Mouse (Mus musculus): ENCODE measurements at regions not wholly inside any gene's neighbourhood (a gene's known extent, or its start where the extent isn't known, plus 50 kb on each side); places are given as distances from the start of the nearest gene placed in this dataset.

DNA sequence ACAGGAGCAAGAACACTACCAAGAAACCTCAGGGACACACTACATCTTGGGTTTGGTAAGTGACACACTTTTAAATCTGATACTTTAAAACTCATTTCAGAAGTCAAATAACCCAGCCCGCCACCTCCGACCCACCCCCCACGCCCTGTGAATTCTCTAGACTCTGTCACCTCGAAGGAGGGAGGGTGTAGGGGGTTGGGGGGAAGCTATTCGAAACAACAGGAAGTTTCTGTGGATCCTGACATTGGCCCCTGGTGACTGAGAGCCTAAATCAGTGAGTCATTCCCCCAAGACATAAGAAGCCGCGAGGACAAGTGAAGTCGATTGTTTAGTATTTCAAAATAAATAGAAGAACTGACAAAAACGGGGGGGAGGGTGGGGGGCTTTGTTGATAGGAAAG is 198.7 kb upstream of the Spdye4c start:
- no peak for DNase-seq (ENCODE audit: low spot score in 2 of 2)

GRCm38 (mm10) chr2:128393401-128393800 is 197.6 kb upstream of the Spdye4c start:
- DNase-seq (ENCODE audit: low spot score in 2 of 2): no peak

DNA sequence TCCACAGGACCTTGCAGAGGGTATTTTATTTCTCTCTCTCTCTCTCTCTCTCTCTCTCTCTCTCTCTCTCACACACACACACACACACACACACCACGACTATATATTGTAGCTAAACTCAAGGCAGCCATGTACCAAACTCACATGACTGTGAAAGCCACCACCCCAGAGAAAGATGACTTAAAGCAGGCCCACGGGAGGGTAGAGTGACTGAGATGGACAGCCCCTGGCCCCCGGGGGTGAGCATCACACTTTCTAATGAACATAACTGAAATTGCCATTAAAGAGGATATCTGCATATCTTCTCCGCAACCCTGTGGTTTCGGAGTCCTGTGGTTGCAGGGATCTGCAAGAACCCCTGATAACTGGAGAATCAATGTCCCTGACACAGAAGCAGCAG is 197.1 kb upstream of the Spdye4c start:
- DNase-seq (ENCODE audit: low spot score in 2 of 2): no peak

GRCm38 (mm10) chr2:128395308-128396007 is 195.6 kb upstream of the Spdye4c start:
- no peak for DNase-seq (ENCODE audit: low spot score in 2 of 2)

DNA sequence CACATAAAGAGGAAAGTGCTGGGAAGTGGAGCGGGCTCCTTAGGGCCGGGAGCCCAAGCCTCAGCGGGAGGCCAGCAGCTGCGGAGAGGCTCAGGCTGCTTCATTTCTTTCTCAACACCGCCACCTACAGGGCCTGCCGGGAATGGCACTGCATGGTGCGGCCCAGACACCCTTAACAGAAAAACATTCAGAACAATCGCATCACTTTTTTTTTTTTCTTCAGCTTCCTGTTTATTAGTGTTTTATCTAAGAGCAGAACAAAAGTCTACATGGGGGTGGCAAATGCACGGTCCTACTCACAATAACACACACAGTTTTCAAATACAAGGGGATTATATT is 195.0 kb upstream of the Spdye4c start:
- DNase-seq (ENCODE audit: low spot score in 2 of 2): peak; percentile 94 to 95

GRCm38 (mm10) chr2:128401359-128401758 is 189.7 kb upstream of the Spdye4c start:
- no peak for DNase-seq (ENCODE audit: low spot score in 2 of 2)

DNA sequence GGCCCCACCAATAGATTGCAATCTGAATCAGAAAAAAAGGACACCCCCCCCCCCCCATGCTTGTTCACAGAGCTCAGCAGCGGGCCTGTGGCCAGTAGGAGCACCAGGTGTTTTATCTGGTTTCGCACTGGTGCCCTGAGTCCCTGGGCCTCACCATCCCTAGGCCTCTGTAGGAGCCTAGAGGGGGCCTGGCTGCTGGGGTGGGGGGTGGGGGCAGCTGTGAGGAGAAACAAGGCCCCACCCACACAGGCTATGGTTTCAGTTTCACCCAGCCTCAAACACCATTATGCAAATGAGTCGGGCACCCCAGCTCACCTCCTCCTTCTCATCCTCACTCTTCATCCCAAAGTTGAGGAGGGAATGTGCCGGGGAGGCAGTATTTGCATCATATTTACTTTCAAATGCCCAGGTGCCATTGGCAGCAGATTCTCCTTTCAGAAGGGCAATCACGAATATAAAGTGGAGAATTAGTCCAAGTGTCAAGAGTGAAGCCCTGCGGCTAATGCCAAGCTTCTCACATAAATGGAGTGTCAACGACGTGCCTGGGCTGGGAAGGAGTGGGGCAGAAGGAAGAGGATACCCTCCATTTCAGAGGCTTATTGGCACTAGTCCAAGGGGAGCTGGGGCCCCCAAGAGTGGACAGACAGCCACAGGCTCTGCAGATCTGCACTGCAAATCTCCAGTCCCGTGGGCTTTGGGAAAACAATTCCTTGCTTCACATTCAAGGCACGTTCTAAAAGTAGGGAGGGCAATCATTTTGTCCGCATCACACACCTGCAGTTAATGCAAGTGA is 187.7 kb upstream of the Spdye4c start:
- DNase-seq (ENCODE audit: low spot score in 2 of 2): no peak

DNA sequence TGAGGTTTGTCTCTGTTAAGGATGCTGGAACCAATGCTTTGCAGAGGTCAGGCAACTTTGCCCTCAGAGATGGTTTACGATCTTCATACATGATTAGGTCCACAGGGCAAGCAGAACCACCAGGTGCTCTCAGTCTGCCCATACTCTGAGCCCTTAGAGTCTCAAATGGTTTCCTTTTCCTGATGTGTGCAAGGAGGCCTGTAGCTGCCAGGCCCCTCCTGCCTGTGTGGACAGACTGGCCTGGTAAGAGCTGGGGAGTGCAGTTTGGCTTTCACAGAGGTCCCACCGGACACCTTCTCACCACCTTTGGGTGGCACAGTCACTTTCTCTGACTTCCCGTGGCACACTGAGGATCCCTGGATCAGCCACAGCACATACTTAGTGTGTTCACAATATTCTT is 186.6 kb upstream of the Spdye4c start:
- no peak for DNase-seq (ENCODE audit: low spot score in 2 of 2)

DNA sequence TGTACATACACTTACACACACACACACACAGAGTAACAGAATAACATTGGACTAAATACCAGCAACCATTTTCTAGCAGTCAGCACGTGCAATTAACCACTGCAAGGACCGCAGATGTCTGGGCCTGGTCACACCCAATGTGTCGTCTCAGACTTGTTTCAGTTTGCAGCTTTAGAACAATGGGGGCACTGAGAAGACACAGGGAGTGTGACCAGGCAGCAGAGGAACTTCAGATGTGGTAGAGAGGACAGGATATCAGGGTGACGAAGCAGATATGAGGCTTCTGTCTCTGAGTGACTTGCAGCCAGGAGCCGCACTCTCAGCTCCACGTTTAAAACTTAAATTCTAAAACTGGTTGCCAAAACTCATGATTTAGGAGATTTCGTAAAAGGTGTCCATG is 183.9 kb upstream of the Spdye4c start:
- no peak for DNase-seq (ENCODE audit: low spot score in 2 of 2)

DNA sequence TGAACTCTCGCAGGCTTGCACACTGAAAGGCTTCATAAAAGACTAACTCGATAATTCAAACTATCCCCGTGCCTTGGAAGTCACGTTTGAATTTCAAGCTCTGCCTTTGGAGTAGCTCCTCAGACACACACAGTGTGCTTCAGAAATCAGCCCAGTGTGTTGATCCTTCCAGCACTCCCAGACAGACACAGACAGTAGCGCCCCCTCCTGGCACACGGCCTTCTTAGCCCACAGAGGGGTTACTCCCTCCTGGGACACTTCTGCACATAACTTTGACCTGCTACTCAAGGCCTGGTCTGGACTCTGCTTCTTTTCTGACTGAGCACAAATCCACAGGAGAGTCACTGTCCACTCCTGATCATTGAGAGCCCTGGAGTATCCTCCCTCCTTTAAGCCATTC is 182.3 kb upstream of the Spdye4c start:
- DNase-seq (ENCODE audit: low spot score in 2 of 2): no peak

DNA sequence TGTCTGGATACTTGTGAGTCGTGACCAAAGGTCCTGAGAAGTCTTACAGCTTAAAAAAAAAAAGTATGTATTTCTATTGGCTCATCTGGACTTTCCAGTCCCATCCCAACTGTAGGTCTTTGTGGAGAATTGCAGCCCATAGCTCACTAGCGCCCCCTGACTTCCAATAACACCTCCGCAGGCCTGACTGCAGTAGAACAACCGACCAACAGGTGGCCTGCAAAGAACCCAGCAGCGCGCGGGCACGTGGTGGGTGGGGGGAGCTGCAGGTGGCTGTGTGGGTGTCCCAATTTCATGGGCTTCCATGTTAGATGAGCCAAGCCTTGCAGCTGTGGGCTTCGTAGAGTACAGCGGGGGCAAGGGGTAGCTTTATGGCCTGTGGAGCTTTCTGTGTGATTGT is 178.7 kb upstream of the Spdye4c start:
- DNase-seq (ENCODE audit: low spot score in 2 of 2): peak in 1 of 2 experiments; percentile 30

DNA sequence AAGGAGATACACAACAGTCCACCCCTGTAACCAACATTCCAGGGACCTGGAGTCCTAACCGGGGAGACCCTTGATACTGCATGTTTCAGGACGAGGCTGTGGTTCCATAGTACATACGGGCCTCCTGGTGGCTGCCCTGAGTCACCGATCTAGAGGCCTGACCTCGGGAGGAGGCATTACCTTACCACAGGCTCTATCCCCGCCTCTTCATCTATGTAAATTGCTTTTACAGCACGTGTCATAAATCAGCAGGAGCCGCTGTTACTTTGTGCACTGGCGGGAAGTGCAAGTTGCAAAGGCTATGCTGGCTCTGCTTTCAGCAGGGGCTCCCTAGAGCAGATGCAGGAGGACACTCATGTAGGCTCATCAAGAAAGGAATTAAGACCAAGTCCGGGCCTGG is 178.0 kb upstream of the Spdye4c start:
- no peak for DNase-seq (ENCODE audit: low spot score in 2 of 2)

DNA sequence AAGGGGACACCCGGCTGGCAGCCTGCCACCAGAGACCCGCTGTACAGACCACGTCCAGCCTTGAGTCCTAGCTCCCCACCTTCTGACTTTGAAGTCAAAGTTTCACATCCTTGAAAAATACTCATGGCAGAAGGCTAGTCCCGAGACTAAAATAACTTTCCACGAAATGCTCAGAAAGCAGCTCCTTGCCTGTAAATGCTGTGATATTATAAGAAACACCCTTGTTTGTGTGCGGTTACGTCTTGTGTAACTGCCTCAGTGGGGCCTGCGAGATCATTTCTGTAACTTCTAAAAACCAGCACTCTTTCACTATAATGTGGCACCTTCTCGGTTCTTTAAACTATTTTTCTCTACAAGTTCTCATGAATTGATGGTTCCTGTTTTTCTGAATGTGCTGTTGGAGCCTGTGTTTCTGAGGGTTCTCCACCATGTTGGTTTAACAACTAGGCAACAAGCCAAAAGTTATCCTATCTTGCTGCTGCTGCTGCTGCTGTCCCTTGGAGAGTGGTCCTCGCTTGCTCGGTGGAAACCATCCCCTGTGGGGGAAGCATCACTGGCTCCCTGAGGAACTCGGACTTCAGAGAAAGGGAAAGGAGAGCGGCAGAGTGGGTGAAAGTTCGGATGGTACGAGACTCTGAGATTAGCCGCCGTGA is 176.3 kb upstream of the Spdye4c start:
- DNase-seq (ENCODE audit: low spot score in 2 of 2): no peak

- no peak for DNase-seq (ENCODE audit: low spot score in 2 of 2)
Observed at GRCm38 (mm10) chr2:128416416-128416815, 174.6 kb upstream of the Spdye4c start.

DNA sequence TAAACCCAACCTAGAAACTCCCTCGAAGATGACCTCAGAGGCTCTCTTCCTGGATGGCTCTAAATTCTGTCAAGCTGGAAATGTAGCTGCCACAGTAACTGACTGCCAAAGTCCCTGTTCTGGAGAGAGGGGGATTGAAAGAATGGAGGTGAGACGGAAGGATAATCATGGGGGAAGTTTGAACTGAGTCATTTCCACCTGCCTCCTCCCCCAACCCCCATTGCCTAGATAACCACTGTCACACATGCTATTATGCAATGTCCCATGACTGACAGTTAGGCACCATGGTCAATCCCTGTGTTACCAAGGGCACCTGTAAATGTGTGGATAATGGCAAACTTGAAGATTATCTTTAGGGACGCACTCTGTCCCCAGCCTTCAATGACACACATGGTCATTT is 172.0 kb upstream of the Spdye4c start:
- DNase-seq (ENCODE audit: low spot score in 2 of 2): no peak

DNA sequence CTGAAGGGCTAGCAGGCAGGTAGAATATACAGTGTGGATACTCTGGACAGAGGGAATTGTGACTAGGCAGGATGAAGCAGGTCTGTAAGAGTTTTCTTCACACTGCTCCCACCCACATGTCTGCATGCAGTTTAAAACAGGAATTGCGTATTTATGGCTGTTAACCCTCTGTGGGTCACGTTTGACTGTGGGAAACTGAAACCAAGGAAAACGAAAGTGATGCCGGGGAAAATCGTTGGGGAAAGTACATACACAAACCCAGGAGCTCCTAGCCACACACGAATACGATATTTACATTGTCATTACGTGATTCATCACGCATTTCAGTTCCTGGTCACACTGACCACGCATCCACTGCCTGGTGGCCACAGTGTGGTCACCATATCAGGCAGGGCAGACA is 170.6 kb upstream of the Spdye4c start:
- DNase-seq (ENCODE audit: low spot score in 2 of 2): no peak

DNA sequence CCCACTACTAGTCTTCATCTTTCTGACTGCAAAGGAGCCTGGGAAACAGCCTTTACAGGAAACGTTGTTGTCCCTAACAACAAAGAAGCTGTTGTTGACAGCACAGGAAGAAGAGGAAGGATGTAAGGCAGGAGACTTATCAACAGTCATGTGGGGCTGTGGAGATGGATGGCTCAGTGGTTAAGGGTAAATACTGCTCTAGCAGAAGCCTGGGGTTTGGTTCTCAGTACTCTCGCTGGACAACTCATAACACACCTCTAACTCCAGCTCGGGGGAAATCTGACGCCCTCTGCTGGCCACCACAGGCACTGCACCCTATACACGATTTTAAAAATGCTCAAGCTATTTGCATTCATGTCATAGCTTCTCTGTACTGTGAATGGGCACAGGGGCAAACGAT is 168.3 kb upstream of the Spdye4c start:
- DNase-seq (ENCODE audit: low spot score in 2 of 2): no peak

DNA sequence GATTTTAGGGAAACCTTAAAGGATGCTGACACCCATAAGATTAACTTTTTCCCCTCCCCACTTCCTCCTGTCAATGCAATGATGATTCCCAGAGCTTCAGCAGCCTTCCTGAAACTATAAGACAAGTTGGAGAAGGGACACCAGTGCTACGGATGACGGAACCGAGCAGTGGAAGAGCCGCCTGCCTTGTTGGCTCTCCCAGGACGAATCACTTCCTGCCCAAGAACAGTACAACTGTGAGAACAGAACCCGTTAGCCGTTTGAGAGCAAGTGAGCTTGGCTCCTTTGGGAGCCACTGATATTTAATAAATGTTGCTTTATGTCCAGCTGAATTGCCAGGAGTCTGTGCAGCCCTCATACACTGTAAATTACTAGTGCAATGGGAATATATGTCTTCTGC is 166.8 kb upstream of the Spdye4c start:
- DNase-seq (ENCODE audit: low spot score in 2 of 2): no peak

DNA sequence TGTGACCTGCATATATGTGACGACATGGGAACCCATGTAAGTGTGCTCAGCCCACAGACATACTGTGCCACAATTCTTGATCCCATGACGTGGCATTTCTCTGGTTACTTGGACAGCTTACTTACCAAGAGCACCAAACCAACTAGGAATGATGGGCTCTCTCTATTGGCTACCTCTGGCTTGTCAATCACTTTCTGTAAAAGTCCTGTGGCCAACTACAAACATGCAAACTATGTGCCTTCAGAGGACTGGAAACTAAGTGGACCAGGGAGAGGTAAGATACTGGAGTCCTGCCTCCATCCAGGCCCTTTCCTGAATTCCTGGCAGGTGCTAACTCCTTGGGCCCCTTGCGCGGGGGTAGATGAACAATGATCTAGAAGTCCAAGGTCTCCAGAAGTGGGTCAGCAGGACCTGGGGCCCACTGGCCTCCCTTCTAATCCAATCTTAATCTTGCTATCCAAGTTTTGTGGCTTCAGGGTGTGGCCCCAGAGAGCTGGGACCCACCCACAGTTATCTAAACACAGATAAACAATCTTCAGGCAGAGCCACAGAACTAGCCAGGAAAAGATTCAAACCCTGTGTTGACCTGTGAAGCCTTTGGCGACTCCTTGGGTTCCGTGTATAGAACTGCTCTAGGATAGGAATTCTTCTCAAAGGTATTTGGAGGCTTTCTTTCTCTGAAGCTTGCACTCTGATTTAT is 163.7 kb upstream of the Spdye4c start:
- DNase-seq (ENCODE audit: low spot score in 2 of 2): no peak

DNA sequence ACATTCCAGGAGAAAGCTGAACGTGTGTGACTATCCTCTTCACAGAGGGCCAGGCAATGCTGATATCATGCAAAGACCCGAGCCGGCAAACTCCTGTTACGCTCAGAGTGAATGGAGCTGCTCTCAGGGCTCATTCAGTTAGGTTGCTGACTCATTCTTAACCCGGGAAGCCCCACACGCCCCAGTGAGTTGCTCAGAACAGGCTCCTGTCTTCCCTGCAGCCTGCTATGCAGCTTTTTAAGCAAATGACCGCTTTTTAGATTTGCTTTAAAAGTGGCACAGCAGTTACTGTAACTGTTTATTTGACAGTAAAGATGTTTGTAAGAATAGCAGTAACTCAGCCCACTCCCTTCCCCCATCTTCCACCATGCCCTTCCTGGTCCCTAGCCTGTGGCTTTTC is 162.9 kb upstream of the Spdye4c start:
- DNase-seq (ENCODE audit: low spot score in 2 of 2): no peak

DNA sequence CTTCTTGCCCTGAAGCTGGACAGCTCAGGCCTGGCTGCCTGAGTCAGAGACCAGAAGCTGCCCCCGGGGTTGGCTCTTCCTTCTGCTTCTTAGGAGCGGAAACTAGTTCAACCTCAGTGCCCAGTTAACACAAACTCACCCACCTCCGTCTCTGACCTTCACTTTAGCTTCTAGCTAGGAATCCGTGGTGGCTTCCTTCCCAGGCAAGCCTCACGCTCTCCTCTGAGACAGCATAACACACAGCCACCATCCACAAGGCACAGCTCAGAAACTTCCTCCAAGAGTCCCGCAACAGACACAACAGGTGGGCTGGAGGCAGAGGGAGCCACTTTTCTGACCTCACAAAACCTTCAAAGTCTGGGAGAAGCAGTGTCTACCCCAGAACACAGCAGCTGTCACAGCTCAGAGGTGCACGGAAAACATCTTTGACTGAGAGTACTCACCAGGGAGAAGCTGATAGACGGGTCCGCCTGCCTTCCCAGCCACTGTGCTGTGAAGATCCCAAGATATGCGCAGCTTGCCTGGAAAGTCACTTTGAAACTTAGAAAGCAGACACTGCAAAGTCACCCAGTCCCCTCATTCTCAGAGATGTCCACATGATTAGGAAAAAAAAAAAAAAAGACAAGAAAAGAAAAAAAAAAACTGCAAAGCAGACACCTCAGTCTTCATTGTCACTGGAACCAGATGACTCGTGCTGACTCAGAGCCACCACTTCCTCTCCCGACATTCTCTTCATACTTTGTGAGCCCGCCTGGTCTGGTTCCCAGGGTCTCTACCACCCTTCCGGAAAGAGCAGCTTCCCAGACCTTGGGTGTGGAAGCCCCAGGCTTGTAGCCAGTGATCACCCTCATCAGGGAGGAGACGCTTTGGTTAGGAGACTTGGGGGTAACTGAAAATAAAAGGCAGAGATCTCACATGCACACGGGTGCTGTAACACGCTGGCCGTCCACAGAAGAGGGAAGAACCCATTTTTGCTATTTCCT is 162.1 kb upstream of the Spdye4c start:
- DNase-seq (ENCODE audit: low spot score in 2 of 2): no peak
